Mouse (Mus musculus): ENCODE measurements around the gene Ccdc190.

Ccdc190 gene

DNA sequence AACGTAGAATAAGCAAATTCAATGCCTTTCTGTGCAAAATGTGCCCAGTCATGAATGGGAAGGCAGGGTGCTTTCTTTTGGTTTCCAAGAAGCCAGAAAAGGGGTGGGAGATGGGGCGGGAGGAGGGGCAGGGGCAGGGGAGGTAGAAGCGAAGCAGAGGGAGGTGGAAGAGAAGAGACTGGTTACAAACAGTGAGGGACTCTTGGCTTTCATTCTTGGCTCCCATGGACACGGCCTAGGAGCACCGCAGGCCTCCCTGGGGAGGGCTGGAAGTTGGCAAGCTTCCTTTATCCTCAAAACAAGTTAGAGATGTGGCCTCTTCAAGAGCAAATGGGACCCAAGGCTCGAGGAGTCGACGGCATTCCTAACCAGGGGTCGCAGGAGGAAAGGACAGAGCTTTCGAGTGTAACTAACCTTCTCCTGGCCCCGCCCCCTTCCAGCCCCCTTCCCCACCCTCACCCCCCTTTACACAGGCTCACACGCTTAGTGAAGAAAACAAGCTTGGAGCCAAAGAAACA is at the start of gene Ccdc190:
Gene Ccdc190, plus strand, starts transcription at position 195 of the 518 bp plus-strand sequence.
- no peak for DNase-seq (ENCODE audit: low spot score in 2 of 2)

DNA sequence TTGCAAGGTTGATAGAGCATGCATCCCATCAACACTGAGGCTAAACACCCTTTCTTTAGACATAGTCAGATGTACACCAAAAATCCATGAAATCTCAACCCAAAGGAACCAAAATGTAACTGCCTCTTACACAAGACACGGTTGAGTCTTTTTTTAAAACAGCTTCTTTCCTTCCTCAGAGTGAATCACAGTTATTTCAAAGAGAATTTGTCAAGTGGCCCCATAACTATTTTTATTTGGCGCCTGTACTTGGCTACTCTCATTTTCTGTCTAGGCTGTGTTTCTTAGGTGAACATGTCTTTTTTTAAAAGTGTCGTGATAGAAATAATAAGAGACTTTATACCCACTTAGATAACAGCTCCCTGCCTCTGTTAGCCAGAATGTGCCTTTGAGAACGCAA is 49.4 kb upstream of the Ccdc190 start:
- no peak for DNase-seq (ENCODE audit: low spot score in 2 of 2)

DNA sequence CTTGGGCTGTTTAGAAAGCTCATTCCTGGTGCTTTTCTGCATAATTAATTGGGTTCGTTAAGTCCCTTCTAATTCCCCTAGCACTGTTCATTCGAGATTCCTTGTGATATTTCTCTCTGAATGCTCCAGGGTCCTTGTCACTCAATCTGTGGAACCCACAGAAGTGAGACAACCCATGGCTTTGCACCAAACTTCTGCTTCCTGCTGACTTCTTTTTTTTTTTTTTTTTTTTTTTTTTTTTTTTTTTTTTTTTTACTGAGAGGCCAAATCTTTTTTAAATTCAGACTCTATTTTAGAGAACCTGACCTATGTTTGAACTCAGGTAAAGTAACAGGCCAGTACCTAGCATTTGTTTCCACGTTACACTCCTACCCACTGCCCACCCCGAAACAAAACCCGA is 48.3 kb upstream of the Ccdc190 start:
- DNase-seq (ENCODE audit: low spot score in 2 of 2): no peak

DNA sequence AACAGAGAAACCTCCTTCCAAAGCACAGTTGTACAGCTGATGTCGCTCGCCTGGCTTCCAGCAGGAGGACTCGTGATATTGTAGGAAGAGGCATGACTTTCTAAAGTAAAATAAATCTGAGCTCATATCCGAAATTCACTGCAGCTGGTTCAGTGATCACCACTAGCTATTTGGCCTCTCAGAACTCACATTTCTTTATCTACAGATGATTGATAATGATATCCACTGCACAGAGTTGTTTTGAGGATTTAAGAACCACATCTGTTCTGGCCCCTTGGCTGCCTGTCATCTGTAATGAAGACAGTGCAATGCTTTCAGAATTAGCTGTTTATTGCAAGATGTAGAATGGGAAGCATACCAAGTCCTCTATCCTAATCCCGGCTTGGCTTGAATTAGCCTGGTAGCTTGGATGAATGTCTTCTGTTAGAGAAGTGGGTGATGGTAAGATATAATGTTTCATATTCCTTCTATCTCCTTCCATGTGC is 45.3 kb upstream of the Ccdc190 start:
- DNase-seq (ENCODE audit: low spot score in 2 of 2): no peak

DNA sequence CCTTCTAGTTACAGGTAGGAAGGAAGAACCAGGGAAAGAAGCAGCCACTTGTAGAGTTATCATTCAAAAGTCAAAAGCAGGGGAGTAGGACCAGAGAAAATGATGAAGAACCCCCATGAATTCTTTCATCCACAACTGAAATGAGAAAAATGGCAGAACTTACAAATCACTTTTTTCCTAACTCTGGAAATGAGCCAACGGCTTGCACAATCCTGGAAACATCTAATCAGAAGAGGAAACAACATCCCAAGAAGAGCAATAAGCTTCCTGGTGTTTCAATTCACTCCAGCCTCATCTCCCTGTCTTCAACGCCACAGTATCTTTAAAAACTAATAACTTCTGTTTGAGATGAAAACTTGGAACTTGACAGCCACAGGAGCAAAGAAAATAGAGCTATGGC is 39.2 kb upstream of the Ccdc190 start:
- no peak for DNase-seq (ENCODE audit: low spot score in 2 of 2)

DNA sequence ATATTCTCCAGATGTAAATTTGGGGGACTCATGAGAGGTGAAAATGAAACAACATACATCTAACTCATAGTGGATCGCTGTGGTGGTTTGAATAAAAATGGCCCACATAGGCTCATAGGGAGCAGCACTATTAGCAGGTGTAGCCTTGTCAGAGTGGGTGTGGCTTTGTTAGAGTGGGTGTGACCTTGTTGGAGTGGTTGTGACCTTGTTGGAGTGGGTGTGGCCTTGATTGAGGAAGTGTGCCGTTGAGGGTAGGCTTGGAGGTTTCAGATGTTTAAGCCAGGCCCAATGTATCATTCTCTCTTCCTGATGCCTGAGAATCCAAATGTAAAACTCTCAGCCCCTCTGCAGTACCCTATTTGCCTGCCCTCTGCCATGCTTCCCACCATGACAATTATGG is 34.5 kb upstream of the Ccdc190 start:
- no peak for DNase-seq (ENCODE audit: low spot score in 2 of 2)

DNA sequence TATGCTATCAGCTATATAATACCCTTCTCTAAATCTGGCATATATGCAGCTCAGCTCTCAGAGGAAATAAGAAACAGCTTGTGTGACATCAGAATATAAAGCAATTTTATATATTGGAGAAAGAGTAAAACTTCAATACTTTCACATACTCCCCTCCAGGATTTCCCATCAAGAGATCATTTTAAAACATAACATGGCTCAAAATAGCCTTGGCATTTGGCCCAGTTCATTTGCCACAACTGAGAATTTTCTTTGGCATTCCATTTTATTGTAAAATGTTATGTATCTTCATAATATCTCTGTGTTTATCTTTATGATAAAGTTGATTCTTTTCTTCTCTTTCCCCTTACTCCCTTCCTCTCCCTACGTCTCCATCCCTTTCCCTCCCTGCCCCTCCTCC is 32.8 kb upstream of the Ccdc190 start:
- no peak for DNase-seq (ENCODE audit: low spot score in 2 of 2)

DNA sequence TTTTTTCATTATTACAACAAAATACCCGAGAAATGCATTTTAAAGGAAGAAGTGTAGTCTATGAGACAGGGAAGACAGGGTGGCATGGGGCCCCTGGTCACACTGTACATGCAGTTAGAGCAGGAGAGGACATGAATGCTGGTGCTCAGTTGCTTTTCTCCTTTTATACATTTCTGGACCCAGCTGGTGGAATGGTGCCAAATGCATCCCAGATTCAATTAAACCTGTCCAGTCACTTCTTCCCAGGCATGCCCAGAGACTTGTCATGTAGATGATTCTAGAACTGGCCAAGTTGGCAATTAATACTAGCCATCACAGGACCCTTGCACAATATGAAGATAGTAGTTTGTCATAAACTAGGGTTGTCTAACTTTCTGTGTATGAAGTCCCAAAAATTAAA is 30.5 kb upstream of the Ccdc190 start:
- DNase-seq (ENCODE audit: low spot score in 2 of 2): no peak

DNA sequence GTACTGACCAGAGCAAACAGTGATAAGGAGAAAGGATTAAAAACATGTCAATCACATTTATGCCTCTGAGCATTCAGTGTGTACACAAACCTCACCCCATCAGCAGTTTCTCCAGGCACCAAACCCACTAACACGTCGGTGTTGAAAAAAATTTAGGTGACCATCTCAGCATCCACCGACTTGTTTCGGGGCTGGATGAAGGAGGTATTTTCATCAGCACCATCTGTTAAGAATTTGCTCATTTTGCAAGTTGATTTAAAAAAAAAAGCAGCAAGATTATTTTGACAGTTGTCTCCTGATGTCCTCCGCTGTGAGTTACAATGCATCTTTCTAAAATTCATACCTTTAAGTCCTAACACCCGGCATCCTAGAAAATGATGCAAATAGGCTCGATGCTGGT is 29.8 kb upstream of the Ccdc190 start:
- DNase-seq (ENCODE audit: low spot score in 2 of 2): no peak

DNA sequence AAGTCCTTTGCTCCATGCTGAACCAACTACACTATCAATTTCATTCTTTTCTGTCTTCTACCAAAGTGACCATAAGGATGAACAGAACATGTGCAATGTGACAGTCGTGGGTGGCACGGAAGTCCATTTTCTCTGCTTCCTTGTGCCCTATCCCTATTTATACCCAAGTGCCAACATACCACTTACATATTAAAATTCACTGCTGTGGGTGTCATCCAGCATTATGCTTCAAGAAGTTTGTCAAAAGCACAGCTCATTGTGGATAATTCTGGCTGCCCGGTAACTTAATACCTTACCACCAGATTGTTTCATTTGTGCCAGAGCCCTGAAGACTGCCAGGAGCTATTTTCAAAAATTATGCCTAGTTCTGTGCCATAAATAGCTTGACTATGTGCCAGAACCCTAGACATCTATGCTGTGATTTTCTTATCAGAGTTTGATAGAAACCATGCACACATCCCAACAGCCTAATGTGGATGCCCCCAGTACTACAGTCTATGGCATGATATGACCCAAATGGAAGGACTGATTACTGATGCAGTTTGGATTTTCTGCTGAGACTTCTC is 27.6 kb upstream of the Ccdc190 start:
- DNase-seq (ENCODE audit: low spot score in 2 of 2): no peak

DNA sequence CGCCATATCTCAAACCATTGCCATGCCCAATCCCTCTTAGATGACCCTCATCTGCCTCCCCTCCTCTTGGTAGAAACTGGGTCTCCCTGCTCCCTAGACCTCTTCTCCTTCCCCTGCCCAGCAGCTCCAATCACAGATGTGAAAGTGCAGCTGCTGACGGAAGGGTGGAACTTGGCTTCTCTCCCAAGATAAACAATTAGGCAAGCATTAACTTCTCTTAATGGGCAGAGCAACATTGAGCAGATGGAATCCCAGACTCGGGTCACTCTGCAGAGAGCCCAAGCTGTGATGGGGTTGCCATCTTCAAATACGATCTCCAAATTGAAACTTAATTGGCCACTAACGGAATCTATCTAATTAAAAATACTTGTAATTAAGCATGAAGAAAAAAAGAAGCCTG is 19.3 kb upstream of the Ccdc190 start:
- DNase-seq (ENCODE audit: low spot score in 2 of 2): no peak

DNA sequence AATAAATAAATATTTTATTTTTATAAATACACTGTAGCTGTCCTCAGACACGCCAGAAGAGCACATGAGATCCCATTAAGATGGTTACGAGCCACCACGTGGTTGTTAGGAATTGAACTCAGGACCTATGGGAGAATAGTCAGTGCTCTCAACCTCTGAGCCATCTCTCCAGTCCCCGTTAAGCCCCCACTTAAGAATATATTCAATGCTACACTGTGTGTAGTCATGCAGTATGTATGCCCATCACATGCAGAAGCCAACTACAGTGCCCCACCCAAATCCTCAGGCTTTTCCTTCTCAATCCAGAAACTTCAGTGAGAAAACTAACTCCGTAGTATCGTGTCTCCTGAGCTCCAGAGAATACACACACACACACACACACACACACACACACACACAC is 18.8 kb upstream of the Ccdc190 start:
- DNase-seq (ENCODE audit: low spot score in 2 of 2): no peak

DNA sequence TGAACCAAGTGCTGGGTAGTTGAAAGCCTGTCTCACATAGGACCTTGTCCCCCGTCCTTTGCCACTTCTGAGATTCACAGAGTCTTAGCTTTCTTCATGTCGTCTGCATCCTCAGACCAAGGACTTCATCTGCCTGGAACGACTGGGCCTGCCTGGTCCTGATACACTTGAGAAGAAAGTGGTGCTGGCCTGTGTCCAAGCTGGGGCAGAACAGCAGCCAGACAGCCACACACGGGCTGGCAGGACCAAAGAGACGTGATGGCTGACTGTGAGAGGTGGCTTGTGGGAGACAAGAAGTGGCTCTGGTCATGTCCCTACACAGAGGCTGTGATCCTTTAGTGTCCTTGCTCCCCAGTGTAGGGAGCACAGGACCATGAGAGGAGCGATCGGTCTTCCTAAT is 17.7 kb upstream of the Ccdc190 start:
- DNase-seq (ENCODE audit: low spot score in 2 of 2): no peak

DNA sequence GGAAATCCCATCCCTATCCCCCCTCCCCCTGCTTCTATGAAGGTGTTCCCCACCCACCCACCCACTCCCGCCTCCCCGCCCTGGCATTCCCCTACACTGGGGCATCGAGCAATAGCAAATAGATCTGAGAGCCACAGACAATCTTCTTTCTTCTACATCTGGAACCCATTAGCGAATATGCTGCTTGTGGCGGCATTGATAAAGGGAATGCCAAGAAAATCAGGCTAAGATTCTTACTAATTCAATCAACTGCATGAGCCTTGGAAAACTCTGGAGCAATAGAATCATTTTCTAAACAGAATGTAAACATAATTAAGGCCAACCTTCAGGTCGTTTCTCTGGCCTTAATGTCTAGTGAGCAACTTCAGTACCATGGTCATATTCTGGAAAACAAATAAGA is 16.9 kb upstream of the Ccdc190 start:
- no peak for DNase-seq (ENCODE audit: low spot score in 2 of 2)

DNA sequence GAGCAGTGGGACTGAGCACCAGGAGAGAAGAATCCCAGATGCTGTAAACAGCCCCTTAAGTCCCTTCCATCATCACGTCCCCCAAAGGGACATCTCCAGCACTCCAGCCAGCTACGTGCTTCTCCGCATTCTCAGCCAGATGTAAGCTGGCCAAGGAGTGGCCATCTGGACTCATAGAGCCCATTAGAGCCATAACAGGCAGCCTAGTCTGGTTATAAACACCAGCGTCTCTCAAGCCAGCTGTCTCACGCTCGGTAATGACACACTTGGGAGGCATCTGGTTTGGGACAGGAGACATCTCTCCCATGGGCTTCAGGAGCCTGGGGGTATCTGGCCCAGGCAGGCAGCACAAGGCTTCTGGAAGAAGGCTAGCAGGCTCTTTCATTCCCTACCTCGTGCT is 11.8 kb upstream of the Ccdc190 start:
- no peak for DNase-seq (ENCODE audit: low spot score in 2 of 2)

DNA sequence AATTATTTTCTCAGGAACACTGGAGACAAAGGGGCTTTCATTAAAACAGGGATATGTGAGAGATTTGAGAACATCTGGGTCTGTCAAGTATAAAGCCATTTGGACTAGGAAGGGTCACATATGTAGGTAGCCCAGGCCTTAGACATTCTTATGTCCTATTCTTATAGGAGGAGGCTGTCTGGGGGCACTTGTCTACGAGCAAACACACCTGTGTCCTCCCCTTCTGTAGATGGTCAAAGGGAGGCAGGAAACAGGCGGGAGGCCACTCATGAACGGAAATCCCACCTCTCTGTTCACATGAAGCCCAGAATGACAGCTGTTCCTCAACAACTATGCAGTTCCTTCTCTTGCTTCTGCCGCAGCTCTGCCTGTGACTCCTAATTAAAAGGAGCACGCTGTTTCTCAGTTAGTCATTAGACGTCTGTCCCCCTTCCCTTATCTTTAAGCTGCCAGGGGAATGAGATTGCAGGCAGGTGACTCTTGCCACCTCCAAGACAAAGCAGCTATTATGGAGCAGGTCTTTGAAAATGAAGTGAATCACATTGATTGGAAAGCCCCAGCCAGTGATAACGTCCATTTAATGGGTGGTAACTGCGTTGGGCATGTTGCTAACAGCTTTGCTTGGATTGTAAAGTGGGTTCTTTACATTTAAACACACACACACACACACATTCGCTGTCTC is 11.2 kb upstream of the Ccdc190 start:
- no peak for DNase-seq (ENCODE audit: low spot score in 2 of 2)

DNA sequence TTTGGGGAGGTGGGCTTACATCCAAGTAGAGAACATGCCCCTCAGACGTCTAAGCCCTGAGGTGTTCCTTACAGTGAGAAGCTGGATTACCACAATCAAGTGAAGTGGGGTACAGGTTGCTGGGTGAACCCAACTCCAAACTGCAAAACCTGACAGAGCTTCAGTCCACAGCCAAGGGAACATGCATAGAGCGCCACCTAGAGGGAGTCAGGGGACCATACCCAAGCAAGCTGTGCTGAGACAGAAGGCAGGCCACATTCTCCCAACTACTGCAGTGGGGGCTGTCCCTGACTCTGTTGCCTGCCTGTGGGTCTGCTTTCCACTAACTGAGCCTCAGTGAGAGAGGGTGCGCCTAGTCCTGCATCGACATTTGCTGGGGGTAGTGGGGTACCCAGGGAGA is 10.4 kb upstream of the Ccdc190 start:
- DNase-seq (ENCODE audit: low spot score in 2 of 2): peak in 1 of 2 experiments; percentile 2

DNA sequence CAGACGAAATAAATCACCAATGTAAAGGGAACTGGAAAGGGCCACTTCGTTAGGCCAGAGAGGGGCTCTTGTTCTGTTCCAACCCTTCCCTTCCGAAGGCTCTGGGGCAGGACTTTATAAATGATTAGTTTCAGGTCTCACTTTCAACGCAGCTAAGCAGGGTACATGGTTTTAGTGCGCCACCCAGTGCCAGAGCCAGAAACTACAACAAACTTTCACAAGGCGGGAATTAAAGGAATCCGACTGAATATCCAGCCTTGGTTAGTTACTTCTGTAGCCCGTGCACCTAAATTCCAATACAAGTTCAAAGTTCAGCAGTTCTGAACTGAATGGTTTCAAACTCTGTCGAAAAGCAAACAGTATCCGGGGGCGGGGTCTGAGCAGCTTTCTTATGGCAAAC is 9.2 kb upstream of the Ccdc190 start:
- DNase-seq (ENCODE audit: low spot score in 2 of 2): peak in 1 of 2 experiments; percentile 34

DNA sequence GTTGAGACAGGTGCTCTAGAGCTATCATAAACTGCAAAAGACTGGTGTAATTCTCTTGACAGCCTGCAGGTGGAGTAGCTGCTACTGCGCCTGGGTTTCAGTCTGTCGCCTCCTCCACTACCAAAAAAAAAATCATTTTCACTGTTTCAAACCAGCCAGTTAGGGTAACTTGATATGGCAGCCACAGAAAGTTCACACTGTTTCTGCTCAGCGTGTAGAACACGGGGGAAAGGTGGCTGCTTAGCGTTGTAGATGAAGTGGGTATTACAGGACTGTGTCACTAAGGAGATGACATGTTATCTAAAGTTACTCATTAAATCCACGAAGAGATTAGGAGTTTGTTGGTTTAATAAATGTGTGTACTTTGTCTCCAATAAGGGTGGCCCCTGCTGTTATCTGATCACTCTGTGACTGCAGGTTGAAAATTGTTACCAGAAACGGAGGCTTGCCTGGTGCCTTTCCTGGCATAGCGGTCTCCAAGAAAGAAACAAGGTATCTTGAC is 6.7 kb upstream of the Ccdc190 start:
- peak in 1 of 2 experiments; percentile 10 for DNase-seq (ENCODE audit: low spot score in 2 of 2)

DNA sequence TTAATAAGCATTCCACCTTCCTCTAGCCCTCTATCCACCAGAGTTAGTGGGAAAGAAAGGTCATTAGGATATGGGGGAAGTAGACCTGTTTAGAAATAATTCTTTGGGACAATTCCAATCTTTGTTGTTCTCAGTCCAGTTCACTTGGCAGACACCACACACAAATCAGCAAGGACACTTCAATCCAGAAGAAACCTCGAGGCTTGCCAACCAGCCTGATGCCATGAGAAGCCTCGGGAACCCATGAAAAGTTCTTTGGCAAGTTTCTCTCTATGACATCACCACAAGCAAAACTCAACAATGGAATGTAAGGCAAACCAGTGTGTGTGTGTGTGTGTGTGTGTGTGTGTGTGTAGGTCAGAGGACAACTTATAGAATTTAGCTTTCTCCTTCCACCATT is 3.9 kb upstream of the Ccdc190 start:
- no peak for DNase-seq (ENCODE audit: low spot score in 2 of 2)

DNA sequence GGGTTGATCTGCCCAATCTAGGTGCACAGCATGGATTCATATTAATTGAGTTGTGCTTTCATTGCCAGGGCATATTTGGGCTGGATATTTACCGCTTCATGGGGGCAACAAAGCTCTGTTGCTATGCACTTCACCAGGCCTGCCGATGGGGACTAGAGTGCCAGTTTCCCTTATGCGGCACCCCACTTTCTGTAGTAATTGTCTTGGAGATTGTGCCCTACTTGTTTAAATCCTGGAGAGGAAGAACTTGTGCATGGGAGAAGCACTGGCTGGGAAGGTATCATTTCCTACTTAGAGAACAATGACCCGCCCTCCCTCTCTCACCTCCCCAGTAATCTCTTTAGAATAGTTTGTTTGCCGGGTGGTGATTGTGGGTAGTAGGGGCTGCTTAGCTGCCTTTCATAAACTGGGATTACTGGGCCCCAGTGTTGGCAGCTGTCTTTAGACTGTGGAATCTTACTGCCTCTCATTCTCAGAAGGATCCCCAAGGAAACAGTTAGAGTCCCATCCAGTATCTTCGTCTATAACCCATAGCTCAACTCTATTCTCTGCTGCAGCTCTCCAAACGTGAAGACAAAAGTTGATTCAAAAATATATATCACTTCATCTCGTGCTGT is 587 bp upstream of the Ccdc190 start:
- no peak for DNase-seq (ENCODE audit: low spot score in 2 of 2)

DNA sequence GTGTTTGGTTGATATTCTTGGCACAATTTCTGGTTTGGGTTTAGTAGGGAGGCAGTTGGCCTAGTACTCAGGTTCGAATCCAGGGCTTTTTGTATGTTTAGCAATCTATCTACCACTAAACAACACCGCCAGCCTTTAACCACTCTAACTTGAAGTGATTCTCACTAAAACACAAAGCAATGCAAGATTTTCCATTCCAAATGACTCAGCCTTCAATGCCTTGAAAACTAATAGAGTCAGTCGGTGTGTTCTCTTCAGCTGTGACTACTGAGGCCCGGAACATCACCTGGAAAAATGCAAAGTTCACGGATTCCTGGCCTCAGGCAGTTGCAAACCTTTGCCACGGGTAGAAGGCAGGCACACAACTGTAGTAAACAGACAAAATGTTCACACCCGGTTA is 3.2 kb downstream of the Ccdc190 start:
- no peak for DNase-seq (ENCODE audit: low spot score in 2 of 2)
